Mouse (Mus musculus) lung, postnatal 0 days (tissue): ENCODE results near the gene Rplp2. TPM values are rescaled to one million over a fixed set of nuclear protein-coding genes. Genes with fewer than 3 reads are reported as not detected.

Experiments
- ATAC-seq: fragments of 200-750 bp; cut with Nextera tagmentation; 2 replicates; pipeline ENCODE4 v1.8.0; 2017; ENCODE audit warnings: moderate library complexity
- DNase-seq: peaks from one replicate; pipeline ENCODE4 v3.0.0-alpha.2; 2016; ENCODE audit warnings: low spot score
- H3K27ac ChIP-seq: fragments of 300-500 bp; sonication (generic); 2 replicates; pipeline ENCODE4 v1.5.1; 2014; ENCODE audit warnings: antibody characterized with exemption, mild to moderate bottlenecking, low read length, mixed read lengths
- H3K27me3 ChIP-seq: fragments of 300-500 bp; sonication (generic); replicated peaks from 2 replicates; pipeline ENCODE4 v1.6.1; 2014; ENCODE audit warnings: low read length, mixed read lengths; ENCODE audit not compliant: insufficient read depth
- H3K36me3 ChIP-seq: fragments of 300-500 bp; sonication (generic); 2 replicates; pipeline ENCODE4 v1.6.1; 2014; ENCODE audit warnings: low read length, mixed read lengths; ENCODE audit not compliant: insufficient read depth
- H3K4me1 ChIP-seq: fragments of 300-500 bp; sonication (generic); 2 replicates; pipeline ENCODE4 v1.6.1; 2014; ENCODE audit warnings: antibody characterized with exemption, low read depth, low read length, mixed read lengths; ENCODE audit not compliant: insufficient read depth
- H3K4me2 ChIP-seq: fragments of 300-500 bp; sonication (generic); replicated peaks from 2 replicates; pipeline ENCODE4 v1.6.1; 2014; ENCODE audit warnings: low read depth, mild to moderate bottlenecking, low read length, moderate library complexity, mixed read lengths
- H3K4me3 ChIP-seq: fragments of 300-500 bp; sonication (generic); 2 replicates; pipeline ENCODE4 v1.5.1; 2014; ENCODE audit warnings: low read depth, low read length
- H3K9ac ChIP-seq: fragments of 300-500 bp; sonication (generic); replicated peaks from 2 replicates; pipeline ENCODE4 v1.6.1; 2014; ENCODE audit warnings: low read depth, mild to moderate bottlenecking
- H3K9me3 ChIP-seq: fragments of 300-500 bp; sonication (generic); 2 replicates; pipeline ENCODE4 v1.6.1; 2016; ENCODE audit warnings: low read length, mixed read lengths
- CTCF ChIP-seq: IDR thresholded peaks from 2 replicates; pipeline ENCODE4 v1.5.1; 2016; ENCODE audit warnings: antibody characterized with exemption, mild to moderate bottlenecking
- EP300 ChIP-seq: IDR thresholded peaks from 2 replicates; pipeline ENCODE4 v1.6.1; 2016; ENCODE audit warnings: antibody characterized with exemption, mild to moderate bottlenecking, control low read depth
- WGBS: fragments of 180-500 bp; shearing (Covaris S2); extraction: QIAGEN DNeasy Blood & Tissue Kit; methylation state at CpG from one replicate; pipeline ENCODE4 v1.1.7; 2014; 5-methylcytosine and 5-hydroxymethylcytosine counted together
- polyA plus RNA-seq: library from polyadenylated mRNA; unstranded; fragments of >200 nt; fragmentation: Nextera tagmentation; extraction: Ambion mirVana; gene quantifications from 2 replicates; pipeline ENCODE4 v1.2.1, GENCODE M21; 2015

The Rplp2 gene
- polyA plus RNA-seq, 1 experiment from 2014 or later, result 910 TPM

DNA sequence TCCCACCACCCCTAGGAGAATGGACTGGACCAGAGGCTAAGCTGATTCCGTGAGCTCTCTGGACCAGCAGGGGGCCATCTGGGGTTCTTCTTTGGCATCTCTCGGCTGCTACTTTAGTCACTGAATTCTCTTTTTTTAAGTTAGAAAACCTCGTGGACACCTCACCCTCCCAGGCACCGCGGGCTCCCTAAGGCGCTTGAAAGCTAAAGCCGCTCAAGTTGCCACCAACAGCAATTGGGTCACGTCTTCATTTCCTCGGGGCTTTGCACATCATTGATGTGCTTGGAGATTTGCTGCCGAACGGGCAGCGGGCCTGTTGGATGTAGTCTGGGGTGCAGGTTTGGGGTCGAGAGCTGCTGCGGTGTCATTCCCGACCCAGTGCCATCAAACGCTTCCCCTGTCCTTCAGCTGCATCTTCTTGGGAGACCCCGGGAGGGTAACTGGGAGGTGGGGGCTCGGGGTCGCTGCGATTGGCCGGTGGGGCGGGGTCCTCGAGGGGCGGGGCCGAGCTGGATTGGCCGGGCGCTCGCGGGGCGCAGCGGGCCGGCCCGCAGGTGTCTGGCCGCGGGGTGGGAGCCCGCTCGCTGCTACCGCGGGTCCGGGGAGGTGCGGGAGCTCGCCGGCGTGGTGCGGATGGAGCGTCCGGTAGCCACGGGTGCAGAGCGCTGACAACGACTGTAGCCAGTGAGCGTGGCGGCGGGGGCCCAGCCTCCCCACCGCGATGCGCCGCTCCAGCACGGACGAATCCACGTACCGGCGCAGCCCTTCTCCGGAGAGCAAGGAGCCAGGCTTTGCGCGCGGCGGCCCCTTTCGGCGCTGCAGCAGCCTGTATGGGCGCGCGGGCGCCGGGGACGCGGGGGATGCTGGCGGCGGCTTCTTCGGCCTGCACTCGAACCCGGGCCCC is 34.6 kb downstream of the Rplp2 start:
- 1% methylated on average over 46 of the region's 81 CpGs for WGBS
- no peaks in the 10 kb centered on the region for H3K36me3 ChIP-seq
- DNase-seq, result peak; percentile 74
- H3K27ac ChIP-seq, result no peak overlapping the region
- H3K9me3 ChIP-seq, result no peaks in the 10 kb centered on the region
- ATAC-seq, result no peak
- 0 out of 2 replicates have a peak overlapping the region, but pooled peaks have one; percentile 5 for H3K9ac ChIP-seq
- 0 out of 2 replicates have a peak, but pooled peaks cover 3% of the 10 kb centered on the region for H3K27me3 ChIP-seq
- H3K4me3 ChIP-seq, result peak overlapping the region; percentile 39
- TF ChIP-seq EP300, result no peak
- TF ChIP-seq CTCF, result peak; percentile 66
- H3K4me2 ChIP-seq, result peak overlapping the region; percentile 88
- peaks cover 33% of the 10 kb centered on the region for H3K4me1 ChIP-seq

DNA sequence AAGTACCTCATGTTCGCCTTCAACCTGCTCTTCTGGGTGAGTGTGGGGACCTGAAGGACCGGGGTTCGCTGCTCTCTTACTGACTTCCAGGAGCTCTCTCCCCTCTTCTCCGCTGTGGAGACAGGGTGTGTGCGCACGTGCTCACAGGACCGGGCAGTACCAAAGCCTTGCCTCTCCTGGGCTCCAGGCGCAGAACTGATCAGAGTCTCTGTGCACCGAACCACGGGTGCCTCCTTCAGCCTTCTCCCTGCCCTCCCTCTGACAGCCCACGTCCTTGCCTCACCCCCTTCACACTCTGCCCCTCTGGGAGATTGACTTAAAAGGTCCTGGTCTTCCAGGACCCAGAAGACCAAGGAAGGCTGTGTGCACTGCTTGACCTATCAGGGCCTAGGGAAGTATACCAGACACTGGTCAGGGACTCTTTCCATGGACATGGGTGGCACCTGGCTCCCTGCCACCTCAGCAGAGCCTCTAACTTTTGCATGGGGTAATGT is 35.4 kb downstream of the Rplp2 start:
- Histone ChIP-seq H3K27ac (no peak overlapping the region), H3K4me3 (peak overlapping the region; percentile 39), H3K9me3 (no peaks in the 10 kb centered on the region), H3K4me2 (peak overlapping the region; percentile 88), H3K9ac (no peak overlapping the region), H3K4me1 (peaks cover 28% of the 10 kb centered on the region), H3K27me3 (0 out of 2 replicates have a peak, but pooled peaks cover 3% of the 10 kb centered on the region), H3K36me3 (no peaks in the 10 kb centered on the region)
- DNase-seq, result no peak
- no peak for TF ChIP-seq EP300
- TF ChIP-seq CTCF, result no peak
- no peak for ATAC-seq
- WGBS, result 33% methylated on average over 11 of the region's 11 CpGs

DNA sequence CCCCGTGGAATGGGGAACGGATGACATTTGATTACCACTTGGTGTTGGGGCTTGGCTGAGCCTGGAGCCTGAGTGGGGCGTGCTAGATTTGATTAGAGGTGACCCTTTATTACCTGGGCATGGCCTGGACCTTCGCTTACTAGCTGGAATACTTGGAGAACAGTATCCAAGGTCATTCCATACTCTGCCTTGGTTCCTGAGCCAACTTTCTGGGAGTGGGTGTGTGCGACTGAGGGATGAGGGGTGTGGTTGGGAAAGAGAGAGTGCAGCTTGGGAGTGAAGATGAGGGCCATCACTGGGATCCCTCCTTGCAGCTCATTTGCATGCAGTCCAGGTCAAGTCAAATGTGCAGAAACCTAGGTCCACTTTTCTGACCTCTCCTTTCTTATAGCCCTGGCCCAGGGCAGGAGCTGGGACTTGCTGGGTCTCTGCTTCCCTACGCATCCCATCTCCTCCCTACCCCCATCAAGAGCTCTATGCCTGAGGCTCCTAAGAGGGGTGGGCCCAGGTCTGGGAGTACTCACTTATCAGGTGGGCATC is 36.0 kb downstream of the Rplp2 start:
- Histone ChIP-seq H3K27ac (no peak overlapping the region), H3K4me2 (no peak overlapping the region), H3K4me1 (peaks cover 22% of the 10 kb centered on the region), H3K9ac (no peak overlapping the region), H3K36me3 (no peaks in the 10 kb centered on the region), H3K9me3 (no peaks in the 10 kb centered on the region), H3K27me3 (0 out of 2 replicates have a peak, but pooled peaks cover 3% of the 10 kb centered on the region), H3K4me3 (no peak overlapping the region)
- DNase-seq (no peak), ATAC-seq (no peak)
- TF ChIP-seq CTCF (no peak), EP300 (no peak)
- WGBS, result 79% methylated on average over 6 of the region's 6 CpGs

DNA sequence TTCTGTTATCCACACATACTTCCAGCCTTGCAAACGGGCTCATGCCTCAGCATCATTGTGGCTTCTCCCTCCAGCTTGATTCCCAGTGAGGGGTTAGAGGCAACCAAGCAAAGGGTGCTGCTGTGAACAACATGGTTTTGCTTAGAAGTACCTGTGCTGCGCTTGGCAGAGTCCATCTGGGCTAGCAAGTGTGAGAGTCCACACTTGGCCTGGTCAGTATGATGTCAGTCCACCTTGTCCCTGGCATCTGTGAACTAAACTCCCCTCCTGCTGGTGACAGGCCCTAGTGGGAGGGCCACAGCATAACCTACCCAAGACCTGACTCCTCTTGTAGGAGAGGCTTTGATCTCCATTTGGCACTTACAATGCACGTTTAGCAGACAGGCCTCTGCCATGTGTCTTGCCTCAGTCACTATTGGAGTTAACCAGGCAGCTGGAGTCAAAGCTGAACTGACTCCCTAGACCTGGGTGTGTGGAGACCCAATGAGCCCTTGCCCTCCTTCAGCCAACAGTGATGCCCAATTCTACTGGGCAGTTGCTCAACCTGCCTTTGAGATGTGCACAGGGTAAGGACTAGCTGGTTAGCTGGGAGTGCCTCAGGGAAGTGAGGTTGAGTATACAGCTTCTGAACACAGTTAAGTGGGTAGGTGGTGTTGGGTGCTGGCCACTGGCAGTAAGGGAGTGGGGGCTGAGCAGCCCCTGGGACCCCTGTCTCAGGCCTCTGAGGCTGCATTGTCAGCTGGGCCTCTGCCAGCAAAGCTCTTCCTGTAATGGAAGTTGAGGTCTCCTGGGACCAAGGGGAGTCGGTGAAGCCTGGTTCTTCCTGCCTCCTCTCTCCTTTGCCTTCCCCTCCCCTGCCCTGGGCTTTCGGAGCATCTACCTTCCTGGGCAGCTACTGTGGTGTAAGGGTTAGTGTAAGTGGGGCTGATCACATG is 37.3 kb downstream of the Rplp2 start:
- Histone ChIP-seq H3K4me3 (no peak overlapping the region), H3K9me3 (no peaks in the 10 kb centered on the region), H3K9ac (no peak overlapping the region), H3K27me3 (0 out of 2 replicates have a peak, but pooled peaks cover 3% of the 10 kb centered on the region), H3K27ac (no peak overlapping the region), H3K36me3 (no peaks in the 10 kb centered on the region), H3K4me1 (peaks cover 19% of the 10 kb centered on the region), H3K4me2 (no peak overlapping the region)
- ATAC-seq (no peak), DNase-seq (no peak)
- WGBS, result 68% methylated on average over 5 of the region's 5 CpGs
- TF ChIP-seq CTCF (no peak), EP300 (no peak)

DNA sequence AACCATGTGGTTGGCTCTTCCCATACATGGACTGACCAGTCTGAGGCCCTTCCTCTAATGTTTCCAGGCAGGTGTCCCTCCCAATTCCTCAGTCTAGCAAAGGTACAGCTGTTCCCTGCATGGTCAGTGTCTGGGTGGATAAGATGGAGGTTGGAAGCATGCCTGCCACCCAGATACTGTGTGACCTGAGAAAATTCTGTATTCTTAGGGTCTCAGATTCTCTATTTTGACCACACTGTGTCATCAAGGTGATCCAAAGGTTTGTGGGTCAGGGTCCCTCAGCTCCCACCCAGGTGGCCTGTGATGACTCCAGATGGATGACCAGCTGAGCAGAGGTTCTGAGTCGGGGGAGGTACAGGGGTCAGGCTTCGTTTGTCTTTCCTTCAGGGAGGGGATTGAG is 38.0 kb downstream of the Rplp2 start:
- Histone ChIP-seq H3K4me3 (no peak overlapping the region), H3K4me1 (peaks cover 19% of the 10 kb centered on the region), H3K9ac (no peak overlapping the region), H3K4me2 (no peak overlapping the region), H3K27ac (no peak overlapping the region), H3K36me3 (no peaks in the 10 kb centered on the region), H3K27me3 (0 out of 2 replicates have a peak, but pooled peaks cover 3% of the 10 kb centered on the region), H3K9me3 (no peaks in the 10 kb centered on the region)
- no peak for TF ChIP-seq CTCF
- TF ChIP-seq EP300, result no peak
- ATAC-seq (no peak), DNase-seq (no peak)
- WGBS, result 65% methylated on average over 2 of the region's 2 CpGs

DNA sequence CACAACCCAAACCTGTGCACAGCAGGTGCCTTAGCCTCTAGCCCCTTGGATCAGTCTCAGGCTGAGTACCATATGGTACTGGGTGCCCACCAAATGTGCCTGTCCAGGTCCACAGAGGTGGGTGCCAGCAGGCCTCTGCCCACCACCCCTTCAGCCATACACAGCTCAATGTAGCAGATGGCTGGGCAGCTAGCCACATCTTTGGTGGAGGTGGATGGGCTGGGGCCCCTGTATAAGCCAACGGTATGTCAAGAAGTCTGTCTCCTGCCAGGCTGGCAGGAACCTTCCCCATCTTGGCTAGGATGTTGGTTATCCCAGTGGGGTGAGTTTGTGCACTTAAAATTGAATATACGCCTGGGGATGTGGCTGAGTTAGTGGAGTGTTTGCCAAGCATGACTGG is 38.4 kb downstream of the Rplp2 start:
- Histone ChIP-seq H3K27ac (no peak overlapping the region), H3K27me3 (0 out of 2 replicates have a peak, but pooled peaks cover 3% of the 10 kb centered on the region), H3K4me1 (peaks cover 19% of the 10 kb centered on the region), H3K9me3 (no peaks in the 10 kb centered on the region), H3K4me3 (no peak overlapping the region), H3K4me2 (no peak overlapping the region), H3K9ac (no peak overlapping the region), H3K36me3 (no peaks in the 10 kb centered on the region)
- no peak for ATAC-seq
- DNase-seq, result no peak
- WGBS, result 69% methylated on average over 2 of the region's 2 CpGs
- TF ChIP-seq CTCF (no peak), EP300 (no peak)
